Mouse (Mus musculus) left cerebral cortex, postnatal 14 days (tissue): Measurements from ENCODE around the gene Neurl4. TPM values are rescaled to one million over a fixed set of nuclear protein-coding genes. Genes with fewer than 3 reads are reported as not detected.
"Not testable (repeated sequence)": the region's sequence is repeated elsewhere in the genome, so short reads cannot be mapped to it uniquely, and the experiment has no call there.

ENCODE experiments used
- DNase-seq, 2 experiments: peaks; one replicate each; pipeline ENCODE4 v3.0.0; 2021 to 2022; ENCODE audit warnings: low spot score in 2 of 2, mixed read lengths in 1 of 2
- intact Hi-C: fragments of 180-260 bp; cut with DNase I; formaldehyde crosslinking; loops from one replicate; pipeline ENCODE4 v1.15.1; 2025
- long read RNA-seq, 2 experiments: library from polyadenylated mRNA; stranded (forward); transcript quantifications; one replicate each; pipeline ENCODE4 v2.0.0; 2021
- total RNA-seq, 2 experiments: library from RNA; stranded (reverse); gene quantifications; 2 replicates each; pipeline ENCODE4 v1.2.3; 2021

Gene Neurl4
- 100 to 1,000 TPM; 121 to 125 TPM for total RNA-seq
- long read RNA-seq, experiment 1, full-length matches to known transcripts = 2 of 48 reads
- long read RNA-seq, experiment 1, partial matches to known transcripts = 18 of 48 reads
- long read RNA-seq, experiment 1, other reads (novel, unspliced or antisense) = 28 of 48 reads
- long read RNA-seq, experiment 2, full-length matches to known transcripts = 5 of 59 reads
- long read RNA-seq, experiment 2, partial matches to known transcripts = 53 of 59 reads
- long read RNA-seq, experiment 2, other reads (novel, unspliced or antisense) = 1 of 59 reads

DNA sequence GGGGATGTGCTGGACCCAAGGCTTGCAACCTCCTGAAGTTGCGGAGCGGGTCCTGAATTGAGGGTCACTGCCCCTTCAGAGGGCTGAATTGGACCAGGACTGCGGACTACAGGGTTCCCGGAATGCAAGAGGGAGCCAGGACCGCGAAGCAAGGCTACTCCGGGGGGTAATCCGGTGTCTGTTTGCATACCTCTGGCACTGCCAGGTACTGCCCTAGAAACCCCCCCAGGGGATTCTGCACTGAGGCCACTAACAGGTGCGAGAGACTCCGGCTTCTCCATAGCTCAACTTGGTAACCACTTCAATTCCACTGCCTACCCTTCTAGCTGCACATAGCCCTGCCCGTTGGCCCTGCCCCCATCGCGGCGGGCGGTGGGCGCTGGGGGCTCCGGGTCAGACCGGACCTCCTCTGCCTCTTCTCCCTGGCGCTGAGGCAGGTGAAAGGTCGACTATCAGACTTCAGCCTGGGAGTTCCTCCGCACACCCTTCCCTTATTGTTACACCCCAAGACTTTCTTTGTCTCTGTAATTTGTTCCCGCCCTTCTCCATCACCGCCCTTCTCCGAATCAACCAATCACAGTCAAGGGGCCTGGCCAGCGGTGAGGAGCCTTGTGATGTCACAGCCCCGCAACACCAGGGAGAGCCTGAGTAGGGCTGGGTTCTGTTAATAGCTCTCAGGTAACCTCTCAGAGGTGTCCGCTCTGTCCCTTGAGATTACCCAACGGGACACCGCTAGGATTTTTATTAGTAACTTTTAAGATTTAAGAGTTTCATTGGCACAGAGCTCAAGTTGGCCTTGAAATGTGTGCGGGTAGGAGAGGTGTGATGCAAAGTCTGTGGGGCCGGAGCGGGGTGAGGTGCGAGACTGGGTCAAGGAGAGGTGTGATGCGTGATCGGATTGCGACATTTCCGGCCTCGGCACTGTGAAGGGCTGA lies at the start of gene Neurl4, which contains the start of gene 2810408A11Rik:
Gene Neurl4 (plus strand): TSS at position 602 of the 935 bp plus-strand sequence.
Gene 2810408A11Rik (minus strand): TSS at position 517 of the 935 bp plus-strand sequence.
- peak; percentile 88 to 89 for DNase-seq
- intact Hi-C loops = loop anchor here (5.0 kb wide), 1 partner anchor 53 kb away; the partner anchor contains the start of gene Plscr3

- intact Hi-C loops = no loop called here
- no peak for DNase-seq
Observed at GRCm38 (mm10) chr11:69853994-69854393, 46.9 kb upstream of the Neurl4 start.

GRCm38 (mm10) chr11:69854680-69855079 lies 46.2 kb upstream of the Neurl4 start:
- no peak for DNase-seq
- intact Hi-C loops = no loop called here

GRCm38 (mm10) chr11:69855347-69855746 lies 45.5 kb upstream of the Neurl4 start:
- DNase-seq = no peak
- intact Hi-C loops = no loop called here

- intact Hi-C loops = no loop called here
Observed at GRCm38 (mm10) chr11:69858113-69858998, 42.5 kb upstream of the Neurl4 start, which contains the start of gene Tnk1. TSS of gene Tnk1 (minus strand) at chr11:69858730.

DNA sequence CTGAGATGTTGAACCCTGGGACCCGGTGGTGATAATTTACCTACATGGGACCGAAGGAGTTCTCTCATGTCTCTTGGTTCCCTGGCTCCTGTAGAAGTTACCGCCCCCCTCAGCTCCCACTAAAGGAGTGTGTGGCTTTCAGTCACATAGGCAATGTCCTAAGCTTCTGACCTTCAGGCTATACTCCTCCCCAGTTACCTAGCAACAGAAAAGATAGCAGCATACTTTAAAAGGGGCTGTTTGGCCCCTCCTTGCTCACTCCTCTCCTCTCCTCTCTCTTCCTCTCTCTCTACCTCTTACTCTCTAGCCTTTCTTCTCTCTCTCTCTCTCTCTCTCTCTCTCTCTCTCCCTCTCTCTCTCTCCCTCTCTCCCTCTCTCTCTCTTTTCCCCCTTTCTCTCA lies 37.1 kb upstream of the Neurl4 start:
- DNase-seq, intact Hi-C loops: not testable (repeated sequence)

More at GRCm38 (mm10) chr11:69858113-69858998, 42.5 kb upstream of the Neurl4 start, which contains the start of gene Tnk1:
- DNase-seq = no peak

DNA sequence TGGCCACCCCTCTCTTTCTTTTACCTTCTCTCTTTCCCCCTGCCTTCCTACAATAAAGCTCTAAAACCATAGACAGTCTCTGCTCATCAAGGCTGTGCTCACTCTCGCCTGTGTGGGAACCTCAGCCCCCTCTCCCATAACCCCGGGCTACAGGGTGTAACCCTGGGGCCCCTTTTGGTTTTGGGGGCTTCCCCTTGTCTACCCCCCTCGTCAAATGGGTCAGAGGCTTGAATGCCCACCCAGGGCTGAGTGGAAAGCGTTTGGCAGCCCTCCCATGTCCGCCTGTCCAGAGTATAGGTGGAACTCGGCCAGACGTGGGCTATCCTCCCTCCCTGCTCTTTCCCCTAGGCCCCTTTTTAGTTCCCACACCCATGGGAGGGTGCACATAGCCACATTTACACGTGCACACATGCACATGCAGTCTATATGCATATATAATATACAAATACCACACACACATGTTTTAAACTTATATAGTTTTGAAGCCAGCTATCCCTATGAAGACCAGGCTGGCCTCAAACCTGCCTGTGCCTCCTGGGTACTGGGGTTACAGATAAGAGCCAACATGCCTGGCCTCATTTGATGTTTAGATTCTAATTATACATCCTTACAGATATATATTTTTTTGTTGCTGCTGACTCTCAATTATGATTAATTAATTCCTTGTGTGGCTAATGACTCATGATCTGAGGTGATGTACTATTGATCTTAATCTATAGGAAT lies 36.6 kb upstream of the Neurl4 start:
- DNase-seq = no peak
- intact Hi-C loops = no loop called here

DNA sequence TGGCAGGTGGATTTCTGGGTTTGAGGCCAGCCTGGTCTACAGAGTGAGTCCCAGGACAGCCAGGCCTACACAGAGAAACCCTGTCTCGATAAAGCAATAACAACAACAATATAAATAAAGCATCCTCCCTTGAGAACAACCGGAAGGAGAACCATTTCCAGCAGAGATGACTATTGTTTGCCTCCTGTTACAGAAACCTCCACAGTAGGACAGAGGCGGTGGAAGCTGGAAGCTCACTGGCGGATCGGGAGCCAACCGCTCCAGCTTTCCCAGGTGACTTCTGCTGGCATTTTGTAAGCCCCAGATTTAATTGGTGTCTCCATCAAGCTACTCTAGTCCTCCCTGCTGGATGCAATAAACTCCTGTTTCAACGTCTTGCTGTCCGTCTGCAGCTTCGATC lies 35.3 kb upstream of the Neurl4 start:
- intact Hi-C loops = no loop called here
- DNase-seq = no peak

DNA sequence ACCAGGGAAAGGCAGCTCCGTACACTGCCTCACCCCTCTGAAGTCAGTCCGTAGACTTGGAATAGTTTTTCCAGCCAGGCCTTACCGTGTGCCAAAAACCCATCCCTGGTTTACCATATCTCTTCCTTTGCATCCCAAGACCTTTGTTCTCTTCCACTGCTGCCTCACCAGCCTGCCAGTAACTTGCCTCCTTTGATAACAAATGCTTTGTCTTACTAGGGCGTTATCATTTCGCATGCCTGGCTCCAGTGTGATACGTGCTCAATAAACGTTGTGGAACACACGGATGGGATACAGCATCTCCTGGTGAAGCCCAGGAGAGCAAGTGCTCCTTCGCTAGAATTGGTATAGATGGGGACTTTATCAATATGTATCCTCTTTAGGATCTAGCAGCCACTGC lies 33.5 kb upstream of the Neurl4 start:
- no peak for DNase-seq
- intact Hi-C loops = no loop called here

GRCm38 (mm10) chr11:69870289-69871069 lies 30.4 kb upstream of the Neurl4 start:
- no peak for DNase-seq
- intact Hi-C loops = loop anchor here (10.0 kb wide), 1 partner anchor 186 kb away; the partner anchor contains the start of genes Senp3 and Tnfsf13

GRCm38 (mm10) chr11:69871822-69872221 lies 29.1 kb upstream of the Neurl4 start:
- intact Hi-C loops = loop anchor here (10.0 kb wide), 1 partner anchor 187 kb away; the partner anchor contains the start of genes Senp3 and Tnfsf13
- DNase-seq = no peak

GRCm38 (mm10) chr11:69872451-69872850 lies 28.4 kb upstream of the Neurl4 start:
- no peak for DNase-seq
- intact Hi-C loops = loop anchor here (10.0 kb wide), 1 partner anchor 188 kb away; the partner anchor contains the start of genes Senp3 and Tnfsf13

- intact Hi-C loops = loop anchor here (5.0 to 10.0 kb wide), 2 partner anchors 74 to 191 kb away; partner anchors contain the start of genes Fgf11, Senp3 and Tnfsf13
- peak in 1 of 2 experiments; percentile 32 for DNase-seq
Observed at GRCm38 (mm10) chr11:69876186-69876585, 24.7 kb upstream of the Neurl4 start.

- DNase-seq = peak; percentile 75 to 84
- intact Hi-C loops = loop anchor here (5.0 to 10.0 kb wide), 2 partner anchors 75 to 192 kb away; partner anchors contain the start of genes Fgf11, Senp3 and Tnfsf13
Observed at GRCm38 (mm10) chr11:69876867-69877266, 24.0 kb upstream of the Neurl4 start.

DNA sequence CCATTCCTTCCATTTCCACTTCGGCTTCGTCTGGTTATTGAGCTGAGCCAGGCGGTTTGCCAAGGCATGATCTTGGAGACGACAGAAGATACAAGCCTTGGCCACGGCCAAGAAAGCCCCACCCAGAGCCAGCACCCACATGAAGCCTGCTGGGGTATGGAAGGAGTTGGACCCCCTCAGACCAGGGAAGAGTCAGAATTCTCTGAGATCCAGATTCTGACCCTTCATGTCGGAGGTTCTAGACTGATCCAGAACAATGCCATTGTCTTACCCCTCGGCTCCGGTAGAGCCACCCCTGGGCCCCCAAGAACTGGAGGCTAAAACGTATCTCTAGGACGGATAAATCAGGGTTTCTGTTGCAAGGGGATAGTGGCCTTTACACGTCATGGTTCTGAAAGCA lies 23.0 kb upstream of the Neurl4 start, which contains the start of gene Tmem95:
Gene Tmem95 (minus strand): TSS at position 141 of the 400 bp plus-strand sequence.
- DNase-seq = no peak
- intact Hi-C loops = loop anchor here (5.0 to 10.0 kb wide), 2 partner anchors 76 to 193 kb away; partner anchors contain the start of genes Fgf11, Senp3 and Tnfsf13

DNA sequence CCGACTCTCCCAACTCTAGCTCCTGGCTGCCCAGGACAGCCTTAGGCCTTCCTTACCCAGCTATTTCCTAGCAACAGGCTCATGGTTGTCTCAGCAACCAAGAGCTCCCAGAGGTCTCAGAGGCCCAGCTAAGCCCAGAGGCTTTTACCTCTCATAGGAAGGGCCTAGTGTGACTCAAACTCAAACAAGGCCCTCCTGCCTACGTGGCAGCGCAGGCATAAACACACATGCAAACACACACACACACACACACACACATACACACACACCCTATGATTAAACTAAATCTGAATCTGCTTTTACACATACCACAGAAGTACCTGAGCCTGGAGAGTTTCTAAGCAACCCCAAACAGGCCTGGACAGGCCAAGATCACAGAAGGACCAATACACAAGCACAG lies 22.5 kb upstream of the Neurl4 start:
- intact Hi-C loops = loop anchor here (5.0 to 10.0 kb wide), 2 partner anchors 76 to 194 kb away; partner anchors contain the start of genes Fgf11, Senp3 and Tnfsf13
- no peak for DNase-seq

DNA sequence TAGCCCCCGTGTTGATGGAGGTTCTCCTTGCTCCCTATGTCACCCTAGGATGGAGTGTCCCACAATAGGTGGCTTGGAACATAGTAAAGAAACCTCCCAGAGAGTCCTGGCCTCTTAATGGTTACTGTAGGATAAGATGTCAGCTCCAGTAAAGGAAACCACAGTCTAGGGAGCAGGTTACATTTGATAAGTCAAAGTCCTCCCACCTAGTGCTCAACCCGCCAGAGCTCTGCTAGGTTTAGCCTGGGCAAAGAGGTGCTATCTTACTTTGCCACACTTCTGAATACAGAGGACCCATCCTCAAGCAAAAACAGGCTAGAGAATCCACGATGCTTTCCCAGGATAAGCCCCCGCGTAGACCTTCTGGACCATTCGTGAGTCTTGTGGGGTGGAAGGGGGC lies 21.9 kb upstream of the Neurl4 start:
- intact Hi-C loops = loop anchor here (5.0 to 10.0 kb wide), 2 partner anchors 77 to 194 kb away; partner anchors contain the start of genes Fgf11, Senp3 and Tnfsf13

More for the DNA sequence above, 21.9 kb upstream of the Neurl4 start:
- DNase-seq = no peak
